Mouse (Mus musculus) embryo, embryonic 10 days (tissue): ENCODE results near the gene Rac1.
"Not testable (repeated sequence)": the region's sequence is repeated elsewhere in the genome, so short reads cannot be mapped to it uniquely, and the experiment has no call there.

ENCODE experiments used
- DNase-seq: peaks from one replicate; pipeline ENCODE4 v3.0.0-alpha.2; 2015; ENCODE audit warnings: low spot score

The Rac1 gene

DNA sequence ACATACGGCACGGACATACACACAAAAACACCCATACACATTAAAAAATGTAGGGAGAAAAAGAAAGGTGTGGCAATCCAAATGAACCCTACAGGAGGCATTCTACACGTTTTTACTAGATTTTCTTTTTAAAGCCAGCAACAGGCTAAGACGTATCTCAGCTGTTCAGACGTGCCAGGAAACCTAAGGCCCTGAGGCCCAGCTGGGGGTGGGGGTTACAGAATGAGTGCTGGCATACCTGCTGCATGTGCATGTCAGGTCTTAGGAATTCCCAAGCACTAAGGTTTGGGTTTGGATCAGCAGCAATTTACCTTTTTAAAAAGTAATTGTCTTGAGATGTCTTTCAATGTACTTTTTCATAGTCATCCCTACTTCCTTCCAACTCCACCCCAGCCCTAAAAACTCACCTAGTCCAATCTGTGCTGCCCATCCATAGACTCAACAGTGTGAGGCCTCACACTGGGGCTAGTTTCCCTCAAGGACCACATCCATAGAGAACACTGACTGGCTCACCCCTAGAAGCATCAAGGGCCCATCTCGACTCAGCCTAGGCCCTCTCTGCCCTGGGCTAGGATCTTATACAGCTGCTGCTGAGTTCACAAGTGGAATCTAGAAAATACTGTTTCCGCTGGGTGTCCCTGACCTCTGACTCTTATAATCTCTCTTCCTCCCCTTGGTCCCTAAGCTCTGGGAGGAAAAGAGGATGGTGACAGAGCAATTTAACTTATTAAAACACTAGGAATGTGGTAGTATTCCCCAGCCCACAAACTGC lies 2.2 kb downstream of the Rac1 start:
- DNase-seq: no peak

DNA sequence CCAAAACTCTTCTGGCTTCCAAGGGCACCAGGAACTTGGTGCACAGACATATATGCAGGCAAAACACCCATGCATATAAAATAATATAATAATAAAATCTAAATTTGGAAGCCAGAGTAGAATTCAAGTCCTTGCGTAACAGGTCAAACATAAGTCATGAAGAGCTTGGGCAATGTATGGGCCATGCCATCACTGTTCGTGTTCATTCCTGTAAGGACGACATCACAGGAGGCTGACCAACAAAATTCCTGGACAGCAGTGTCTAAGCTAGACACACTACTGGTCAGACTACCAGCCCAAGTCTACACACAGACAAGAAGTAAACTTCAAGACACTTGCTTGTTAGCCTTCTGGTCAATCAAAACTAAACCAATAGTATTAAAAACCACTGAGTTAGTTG lies 5.0 kb downstream of the Rac1 start:
- DNase-seq: no peak

DNA sequence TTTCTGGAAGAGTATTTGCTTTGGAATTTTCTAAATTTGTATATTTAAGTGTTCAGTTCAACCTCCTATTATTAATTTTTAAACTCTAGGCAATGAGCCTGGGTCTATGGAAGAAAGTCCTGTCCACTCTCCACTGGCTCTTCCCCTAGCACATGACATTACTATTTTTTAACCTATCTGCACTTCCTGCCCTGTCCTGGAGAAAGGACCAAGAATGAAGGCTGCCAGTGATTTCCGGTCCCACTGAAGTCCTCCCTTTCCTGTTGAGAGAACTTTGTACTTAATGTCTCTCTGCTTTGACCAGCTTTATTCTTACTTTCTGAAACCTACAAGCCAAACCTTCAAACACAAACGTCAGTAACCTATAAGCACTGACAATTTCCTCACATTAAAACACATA lies 7.4 kb downstream of the Rac1 start:
- no peak for DNase-seq

DNA sequence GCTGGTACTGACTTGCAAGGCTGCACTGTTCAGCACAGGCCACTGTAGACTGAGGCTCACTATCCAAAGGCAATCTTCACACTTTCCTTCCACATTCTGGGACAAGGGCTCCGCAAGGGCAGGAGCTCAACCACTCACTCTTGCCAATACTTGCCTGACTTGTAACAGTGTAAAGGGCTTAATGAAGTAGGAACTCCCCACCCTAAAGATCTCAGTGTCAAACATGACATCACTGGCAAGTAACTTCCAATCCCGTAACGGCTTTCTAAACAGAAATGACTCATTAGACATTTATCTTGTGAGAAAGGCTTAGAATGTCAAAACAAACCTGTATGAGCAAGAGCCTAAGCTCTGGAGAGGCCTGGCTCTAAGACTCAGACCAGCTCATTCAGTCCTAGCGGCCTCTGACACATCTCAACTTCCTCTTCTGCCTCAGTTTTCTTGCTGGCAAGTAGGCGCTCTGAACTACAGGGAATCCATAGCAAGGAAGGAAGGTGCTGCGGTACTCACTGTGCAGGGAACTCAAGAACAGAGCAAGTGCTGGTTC lies 9.7 kb downstream of the Rac1 start:
- no peak for DNase-seq

DNA sequence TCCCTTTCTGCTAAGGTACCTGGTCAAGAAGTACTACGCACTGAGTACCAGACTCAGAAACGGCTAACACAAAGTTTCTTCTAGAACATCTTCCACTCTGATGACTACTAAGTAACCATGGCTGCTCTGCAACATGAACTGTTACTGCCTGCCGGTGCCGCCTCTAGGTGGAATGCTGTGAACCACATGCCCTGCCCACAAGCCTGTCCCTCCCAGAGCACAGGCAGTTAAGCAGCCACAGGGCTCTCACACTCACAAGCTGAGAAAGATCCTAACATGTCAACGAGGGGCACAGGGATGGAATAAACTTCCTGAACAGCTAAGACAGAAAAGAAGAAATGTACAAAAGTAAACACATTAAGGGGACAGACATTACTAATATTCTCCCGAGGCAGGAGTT lies 10.4 kb downstream of the Rac1 start:
- DNase-seq: no peak

DNA sequence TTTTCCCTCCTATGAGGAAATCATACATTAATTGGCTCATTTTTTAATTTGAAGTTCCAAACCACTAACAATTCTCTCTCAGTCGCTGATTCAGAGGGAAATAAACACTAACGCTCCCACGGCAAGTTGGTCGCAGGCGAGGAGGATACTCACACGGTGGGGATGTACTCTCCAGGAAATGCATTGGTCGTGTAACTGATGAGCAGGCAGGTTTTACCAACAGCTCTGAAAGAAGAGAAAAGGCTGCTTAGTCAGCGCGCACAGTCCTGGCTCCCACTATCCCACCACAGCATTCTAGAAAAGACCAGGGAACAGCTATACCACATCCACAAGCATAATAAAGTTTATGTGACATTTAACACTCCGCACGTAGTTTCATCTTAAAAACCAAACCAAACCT lies 10.8 kb downstream of the Rac1 start:
- DNase-seq: no peak

DNA sequence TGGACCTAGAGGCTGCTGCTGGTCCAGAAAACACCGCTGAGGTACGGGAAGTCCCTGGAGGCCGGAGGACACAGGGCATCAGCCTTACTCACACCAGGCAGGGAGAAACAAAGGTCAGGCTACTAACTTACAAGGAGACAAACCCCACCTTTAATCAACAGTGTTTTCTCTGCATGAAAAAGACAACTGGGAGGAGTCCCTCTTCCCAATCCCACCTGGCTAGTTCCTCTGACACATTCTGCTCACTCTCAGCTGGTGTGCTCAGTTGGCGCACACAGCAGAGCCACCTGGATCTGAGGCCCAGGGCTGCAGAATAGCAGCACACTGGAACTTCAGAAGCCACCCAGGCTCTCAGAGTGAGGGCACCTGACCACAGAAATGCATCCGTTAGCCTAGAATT lies 13.0 kb downstream of the Rac1 start:
- DNase-seq: no peak

DNA sequence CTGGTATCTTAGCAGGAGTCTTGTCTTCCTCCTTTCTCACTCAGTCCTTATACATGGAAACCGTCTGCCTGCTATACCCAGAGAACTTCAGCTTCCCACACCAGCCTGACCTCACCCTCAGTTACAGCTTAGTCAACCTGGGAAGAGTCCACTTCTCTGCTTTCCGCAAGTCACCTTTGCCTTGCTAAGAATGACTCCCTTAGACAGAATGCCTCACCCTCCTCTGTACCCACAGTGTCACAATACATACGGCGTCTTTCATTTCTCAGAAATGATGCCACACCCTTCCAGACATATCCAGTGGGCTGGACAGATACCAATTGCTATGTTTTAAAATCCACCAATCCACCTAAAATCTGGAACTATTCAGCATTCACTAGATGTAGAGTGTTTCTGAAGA lies 15.5 kb downstream of the Rac1 start:
- DNase-seq: no peak

DNA sequence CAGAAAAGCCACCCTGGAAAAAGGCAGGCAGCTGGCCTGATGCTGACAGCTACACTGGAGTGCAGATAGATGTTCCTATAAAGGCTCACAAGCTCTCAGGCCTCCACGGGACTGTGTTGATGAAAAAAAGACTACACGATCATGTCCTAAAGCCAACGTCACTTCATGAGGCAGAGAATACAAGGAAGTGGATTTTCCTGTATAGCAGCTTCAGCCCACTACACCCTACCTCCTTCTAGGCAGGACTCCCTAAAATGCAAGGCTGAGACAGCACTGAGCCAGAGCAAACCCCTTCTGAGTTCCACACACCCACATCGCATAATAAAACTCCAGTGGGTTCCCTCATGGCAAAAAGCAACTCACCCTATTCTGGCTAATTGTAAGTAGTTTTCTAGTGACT lies 16.3 kb downstream of the Rac1 start:
- DNase-seq: no peak

DNA sequence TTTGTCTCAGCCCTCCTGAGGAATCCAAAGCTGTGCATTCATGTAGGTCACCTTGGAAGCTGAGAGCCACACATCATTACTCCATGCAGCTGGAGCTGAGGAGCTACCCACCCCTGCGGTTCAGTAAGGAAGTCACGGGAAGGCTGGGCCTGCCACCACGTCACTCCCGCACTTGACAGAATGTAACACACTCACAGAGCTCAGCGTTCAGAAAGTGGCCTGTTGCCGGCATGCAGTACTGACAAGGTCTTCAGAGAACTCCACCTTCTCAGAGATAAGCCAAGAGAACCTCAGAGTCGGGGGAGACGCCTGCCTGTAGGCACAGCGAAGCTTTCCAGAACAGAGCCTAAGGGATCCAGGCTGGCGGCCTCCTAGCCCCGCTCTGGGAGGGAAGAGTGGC lies 18.1 kb downstream of the Rac1 start:
- DNase-seq: no peak

DNA sequence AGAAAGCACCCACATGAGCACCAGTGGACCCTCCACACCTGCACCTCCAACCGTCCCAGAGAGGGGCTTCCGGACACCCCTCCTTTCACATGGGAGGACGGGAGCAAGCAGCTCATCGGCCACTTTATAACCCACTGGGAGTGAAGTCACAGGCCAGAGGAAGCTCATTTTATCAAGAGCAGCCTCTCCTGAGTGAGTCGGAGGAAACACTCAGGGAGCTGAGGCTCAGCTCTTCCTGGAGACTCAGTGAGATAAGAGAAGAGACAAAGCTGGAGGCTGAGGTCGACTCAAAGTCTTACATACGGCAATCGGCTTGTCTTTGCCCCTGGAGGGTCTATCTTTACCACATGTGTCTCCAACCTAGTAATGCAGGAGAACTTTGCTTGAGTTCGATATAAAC lies 18.5 kb downstream of the Rac1 start:
- DNase-seq: no peak

DNA sequence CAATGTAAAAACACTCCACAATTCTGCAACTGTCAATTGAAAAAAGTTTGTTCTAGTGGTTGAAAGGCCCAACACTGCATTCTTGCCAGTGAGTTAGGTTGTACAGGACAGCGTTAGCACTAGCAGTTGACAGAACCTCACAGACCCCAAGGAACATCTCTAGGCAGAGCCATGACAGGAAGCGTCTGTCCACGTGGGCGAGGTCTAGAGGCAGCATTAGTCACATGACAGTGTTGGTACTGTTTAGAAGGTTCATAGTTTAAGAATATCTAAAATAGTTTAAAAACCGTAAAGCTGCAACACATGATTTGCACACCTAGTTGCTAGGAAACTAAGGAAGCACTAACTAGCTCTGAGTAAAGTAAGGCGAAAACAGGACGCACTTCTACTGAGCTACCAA lies 22.3 kb downstream of the Rac1 start:
- no peak for DNase-seq

DNA sequence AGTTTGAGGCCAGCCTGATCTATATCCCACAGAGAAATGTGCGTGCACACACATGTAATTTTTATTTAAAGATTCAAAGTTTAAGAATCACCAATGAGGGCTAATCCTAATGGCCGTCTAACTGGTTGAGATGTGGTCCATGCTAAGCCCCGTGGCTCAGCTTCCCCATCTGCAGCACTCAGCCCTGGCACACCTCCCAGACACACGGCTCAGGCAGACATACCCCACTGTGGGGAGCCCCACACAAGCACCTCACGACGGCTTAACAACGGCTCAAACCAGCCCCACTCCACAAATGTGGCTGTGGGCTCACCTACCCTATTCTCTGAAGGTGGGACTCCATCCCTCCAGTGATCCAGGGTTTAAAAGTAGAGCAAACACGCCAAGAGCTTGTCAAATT lies 22.8 kb downstream of the Rac1 start:
- DNase-seq: no peak

DNA sequence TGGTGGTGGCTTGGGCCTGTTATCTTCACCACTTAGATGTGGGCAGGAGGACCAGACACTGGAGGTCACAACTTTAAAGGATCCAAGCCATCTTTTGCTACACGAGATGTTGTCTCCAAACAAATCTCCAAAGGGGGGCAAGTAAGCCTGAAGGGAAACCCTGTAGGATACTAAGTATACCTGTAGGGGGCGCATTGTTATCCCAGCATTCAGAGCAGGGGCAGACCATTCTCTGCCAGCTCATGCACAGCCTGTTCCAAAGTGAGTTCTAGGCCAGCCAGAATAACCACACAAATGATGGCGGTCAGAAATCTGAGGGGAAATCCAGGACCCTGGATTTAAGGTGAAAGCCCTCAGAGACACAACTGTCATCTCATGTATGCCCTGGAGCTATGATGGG lies 23.4 kb downstream of the Rac1 start:
- DNase-seq: peak; percentile 51

DNA sequence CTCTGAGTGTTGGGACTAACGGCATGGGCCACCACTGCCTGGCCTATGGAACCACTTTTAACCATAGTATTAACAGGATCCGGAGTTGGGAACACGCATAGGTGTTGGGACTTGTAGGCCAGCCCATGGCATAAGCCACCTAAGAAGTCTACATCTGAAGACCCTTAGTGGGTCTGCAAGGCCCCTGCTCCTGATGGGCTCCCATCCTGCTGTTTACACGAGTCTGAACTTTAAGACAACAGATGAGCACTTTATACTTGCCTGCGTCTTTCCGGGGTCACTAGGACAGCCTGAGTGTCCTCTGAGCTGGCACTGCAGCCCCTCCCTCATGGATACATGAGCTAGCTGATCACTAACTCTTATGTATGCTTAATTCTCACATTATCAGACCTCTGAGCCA lies 24.1 kb downstream of the Rac1 start:
- DNase-seq: no peak

DNA sequence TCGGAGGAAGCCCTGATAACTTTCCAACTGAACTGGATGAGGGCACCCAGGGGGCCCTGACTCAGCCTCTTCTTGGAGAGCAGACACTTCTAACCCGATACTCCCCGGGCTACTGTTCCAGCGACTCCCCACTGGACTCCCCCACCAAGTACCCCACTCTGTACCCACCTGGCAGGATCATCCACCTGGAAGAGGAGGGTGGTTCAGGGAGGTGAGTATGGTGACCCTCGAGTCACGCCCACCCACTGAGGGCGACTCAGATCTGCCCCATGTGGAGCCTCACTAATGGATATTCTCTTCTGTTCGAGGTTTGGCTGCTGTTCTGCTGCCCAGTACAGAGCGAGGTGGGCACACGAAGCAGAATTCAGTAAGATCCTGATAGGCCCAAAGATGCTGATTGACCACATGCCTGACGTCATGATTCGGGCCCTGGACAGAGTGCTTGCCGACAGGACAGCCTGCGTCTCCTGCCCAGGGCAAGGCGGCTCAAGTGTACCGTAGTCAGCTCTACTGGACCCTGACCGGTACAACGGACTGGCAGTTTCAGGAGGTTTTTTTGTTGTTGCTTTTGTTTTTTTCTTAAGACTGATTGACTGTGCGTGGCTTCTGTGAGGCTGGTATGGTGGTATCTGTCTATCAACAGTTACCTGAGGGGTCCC lies 24.8 kb downstream of the Rac1 start:
- no peak for DNase-seq

DNA sequence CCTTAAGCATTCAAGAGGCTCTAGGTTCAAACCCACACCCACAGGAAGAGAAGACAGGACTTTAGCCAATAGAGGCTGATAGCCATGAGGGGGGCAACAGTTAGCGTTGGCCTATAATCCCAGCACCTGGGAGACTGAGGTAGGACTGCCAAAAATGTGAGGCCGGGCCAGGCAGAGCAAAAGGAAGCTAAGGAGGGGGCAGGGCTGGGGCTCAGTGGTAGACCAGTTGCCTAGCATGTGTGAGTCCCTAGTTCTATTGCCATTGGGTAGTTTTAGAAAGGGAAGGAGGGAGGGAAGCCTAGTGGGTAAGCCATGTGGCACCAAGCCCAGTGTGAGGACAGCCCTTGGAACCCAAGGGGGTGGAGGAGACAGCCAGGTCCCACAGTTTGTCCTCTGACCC lies 26.2 kb downstream of the Rac1 start:
- DNase-seq: no peak

DNA sequence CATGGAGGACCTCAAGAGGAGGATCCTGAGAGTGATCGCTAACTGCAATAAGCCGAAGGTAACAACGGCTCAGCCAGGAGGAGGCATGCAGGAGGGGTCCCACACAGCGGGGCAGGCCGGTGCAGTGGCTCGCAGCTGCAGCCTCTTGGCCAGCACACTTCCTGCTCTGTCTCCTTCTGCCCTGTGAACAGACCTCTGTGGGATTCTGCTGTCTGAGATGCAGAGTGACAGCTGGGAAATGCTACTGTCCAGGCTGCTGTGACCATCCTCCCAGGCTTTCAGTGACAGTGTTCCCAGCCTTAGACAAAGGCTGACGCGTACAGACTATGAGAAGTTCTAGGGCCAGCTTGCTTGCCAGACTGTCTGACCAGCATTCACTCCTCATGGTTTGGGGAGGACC lies 26.7 kb downstream of the Rac1 start:
- no peak for DNase-seq

DNA sequence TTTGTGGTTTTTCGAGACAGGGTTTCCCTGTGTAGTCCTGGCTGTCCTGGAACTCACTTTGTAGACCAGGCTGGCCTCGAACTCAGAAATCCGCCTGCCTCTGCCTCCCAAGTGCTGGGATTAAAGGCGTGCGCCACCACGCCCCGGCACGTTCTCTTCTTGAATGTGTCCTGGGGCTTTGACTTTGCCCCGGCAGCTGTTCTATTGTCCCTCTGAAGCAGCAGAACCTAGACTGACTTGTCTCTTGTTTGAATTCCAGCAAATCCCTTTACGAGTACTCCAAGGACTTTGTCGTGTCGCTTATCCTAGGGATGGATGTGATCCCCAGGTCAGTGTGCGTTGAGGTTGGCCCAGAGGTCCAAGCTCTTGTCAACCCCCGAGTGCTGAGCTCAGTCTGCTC lies 27.1 kb downstream of the Rac1 start:
- not testable (repeated sequence) for DNase-seq

DNA sequence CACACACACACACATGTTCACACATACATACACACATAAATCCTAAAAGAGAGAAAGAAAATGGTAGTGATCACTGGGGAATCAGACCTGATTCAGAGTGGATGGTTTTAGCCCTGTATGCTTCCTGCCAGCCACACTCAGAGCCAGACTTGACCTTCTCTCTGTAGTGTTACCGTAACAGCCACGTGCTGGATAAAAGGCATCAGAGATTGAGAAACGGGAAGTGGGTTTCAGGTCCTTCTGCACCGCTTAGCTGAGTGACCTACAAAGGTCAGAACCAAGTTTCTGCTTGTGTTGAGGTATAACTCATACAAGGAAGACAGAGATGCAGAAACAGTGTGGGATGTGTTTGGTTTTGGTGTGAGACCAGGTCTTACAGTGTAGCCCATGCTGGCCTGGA lies 28.1 kb downstream of the Rac1 start:
- DNase-seq: no peak

DNA sequence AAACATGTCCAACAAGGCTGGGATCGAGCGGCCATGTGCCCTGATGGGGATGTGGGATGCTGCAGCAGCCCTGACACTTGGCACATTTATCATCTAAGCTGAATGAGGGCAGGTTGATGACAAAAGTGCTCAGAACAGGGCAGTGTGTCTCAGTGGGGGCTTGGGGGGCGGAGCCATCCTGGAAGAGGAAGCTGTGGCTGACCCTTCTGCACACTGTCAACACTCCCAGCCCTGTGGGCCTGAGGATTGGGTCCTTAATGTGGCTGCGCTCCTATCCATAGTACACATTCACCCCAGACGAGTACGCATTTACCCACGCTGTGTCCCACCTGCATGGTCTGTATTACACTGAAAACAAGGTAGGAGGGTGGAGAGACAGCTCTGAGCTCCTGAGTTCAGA lies 28.6 kb downstream of the Rac1 start:
- no peak for DNase-seq

DNA sequence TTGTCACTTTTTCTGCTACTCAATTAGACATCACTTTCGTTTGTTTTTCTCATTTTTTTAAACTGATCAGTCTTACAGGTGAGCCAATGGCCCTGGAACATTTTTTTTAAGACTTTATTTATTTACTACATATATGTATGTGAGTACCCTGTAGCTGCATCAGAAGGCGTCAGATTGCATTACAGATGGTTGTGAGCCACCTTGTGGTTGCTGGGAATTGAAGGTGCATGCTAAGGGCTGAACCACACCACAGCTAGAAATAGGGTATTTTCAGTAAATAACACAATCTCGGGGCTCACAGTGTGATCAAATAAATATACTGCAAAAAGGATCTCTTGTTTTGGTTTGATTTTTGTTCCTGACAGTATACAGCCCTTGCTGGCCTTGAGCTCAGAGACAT lies 30.4 kb downstream of the Rac1 start:
- no peak for DNase-seq

DNA sequence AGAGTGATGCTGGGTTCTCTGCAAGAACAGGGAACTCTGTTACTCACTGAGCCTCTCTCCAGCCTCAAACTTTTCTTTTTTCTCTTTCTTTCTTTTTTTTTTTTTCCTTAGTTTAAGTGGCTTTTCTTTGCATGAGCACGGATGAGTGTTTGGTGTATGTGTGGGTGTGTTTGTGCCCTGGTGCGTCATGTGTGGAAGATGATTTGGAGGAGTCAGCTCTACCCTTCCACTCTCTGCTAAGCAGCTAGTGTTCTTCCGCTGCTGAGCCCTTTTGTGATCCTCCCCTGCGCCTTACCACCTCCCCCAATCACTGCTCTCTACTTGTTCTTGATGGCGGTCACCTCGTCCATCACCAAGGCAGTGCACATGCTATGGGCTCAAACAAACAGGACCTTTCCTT lies 32.1 kb downstream of the Rac1 start:
- DNase-seq: no peak

DNA sequence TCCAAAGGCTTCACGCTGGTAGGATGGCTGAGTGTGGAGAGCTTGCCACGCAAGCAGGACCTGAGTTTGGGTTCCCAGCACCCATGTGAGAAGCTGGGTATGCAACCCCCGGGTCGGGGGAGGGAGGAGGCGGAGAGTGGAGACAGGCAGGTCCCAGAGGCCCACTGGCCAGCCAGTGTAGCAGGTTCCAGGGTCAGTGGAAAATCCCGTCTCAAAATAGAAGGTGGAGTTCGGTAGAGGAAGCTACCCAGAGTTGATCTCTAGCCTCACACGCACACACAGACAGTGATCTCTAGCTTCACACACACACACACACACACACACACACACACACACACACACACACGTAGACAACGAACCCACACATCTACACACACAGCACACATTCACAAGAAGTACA lies 34.7 kb downstream of the Rac1 start:
- no peak for DNase-seq
